Mouse (Mus musculus) MEL (cell line): ENCODE results near the gene Hoxb7.

ENCODE experiments used
- CTCF ChIP-seq, 3 experiments: IDR thresholded peaks in 2 of 3; conservative IDR thresholded peaks in 1 of 3; 2 replicates each; pipeline ENCODE4 v1.5.1; 2011 to 2012; ENCODE audit warnings: low read length in 3 of 3, low read depth in 2 of 3, mild to moderate bottlenecking in 2 of 3, improper control_type of control experiment in 1 of 3, inconsistent platforms in 1 of 3, mixed read lengths in 1 of 3, moderate library complexity in 1 of 3; ENCODE audit not compliant: control insufficient read depth in 1 of 3, insufficient read depth in 1 of 3, poor library complexity in 1 of 3, severe bottlenecking in 1 of 3
- E2F4 ChIP-seq: IDR thresholded peaks from 2 replicates; pipeline ENCODE4 v1.6.1; 2011; ENCODE audit warnings: low read depth, low read length, improper control_type of control experiment, borderline replicate concordance
- GATA1 ChIP-seq: IDR thresholded peaks from 2 replicates; pipeline ENCODE4 v1.6.1; 2011; ENCODE audit warnings: low read depth, low read length, improper control_type of control experiment
- JUND ChIP-seq: IDR thresholded peaks from 2 replicates; pipeline ENCODE4 v1.6.1; 2011; ENCODE audit warnings: low read depth, mild to moderate bottlenecking, improper control_type of control experiment, low read length
- MAX ChIP-seq: IDR thresholded peaks from 2 replicates; pipeline ENCODE4 v1.6.1; 2011; ENCODE audit warnings: low read length, improper control_type of control experiment
- MAZ ChIP-seq: IDR thresholded peaks from 2 replicates; pipeline ENCODE4 v1.6.1; 2012; ENCODE audit warnings: low read depth, mild to moderate bottlenecking, inconsistent platforms, low read length, improper control_type of control experiment
- MEF2A ChIP-seq: IDR thresholded peaks from 2 replicates; pipeline ENCODE4 v1.6.1; 2014; ENCODE audit warnings: low read depth, mild to moderate bottlenecking, inconsistent platforms, low read length, improper control_type of control experiment; ENCODE audit not compliant: poor library complexity, insufficient replicate concordance, severe bottlenecking; ENCODE audit errors: extremely low read depth
- MYC ChIP-seq: IDR thresholded peaks from 2 replicates; pipeline ENCODE4 v1.6.1; 2011; ENCODE audit warnings: low read depth, mild to moderate bottlenecking, low read length, improper control_type of control experiment, moderate library complexity
- POLR2A ChIP-seq, 2 experiments: IDR thresholded peaks; 2 replicates each; pipeline ENCODE4 v1.6.1; 2011 to 2012; ENCODE audit warnings: low read length in 2 of 2, mild to moderate bottlenecking in 2 of 2, control low read depth in 1 of 2, improper control_type of control experiment in 1 of 2, low read depth in 1 of 2, moderate library complexity in 1 of 2; ENCODE audit not compliant: control insufficient read depth in 1 of 2, insufficient read depth in 1 of 2, poor library complexity in 1 of 2
- POLR2AphosphoS2 ChIP-seq: IDR thresholded peaks from 2 replicates; pipeline ENCODE4 v1.6.1; 2011; ENCODE audit warnings: low read length, improper control_type of control experiment
- SIN3A ChIP-seq: IDR thresholded peaks from 2 replicates; pipeline ENCODE4 v1.6.1; 2012; ENCODE audit warnings: low read length, improper control_type of control experiment, inconsistent platforms
- ZC3H11A ChIP-seq: IDR thresholded peaks from 2 replicates; pipeline ENCODE4 v1.6.1; 2012; ENCODE audit warnings: low read depth, mild to moderate bottlenecking, inconsistent platforms, low read length, improper control_type of control experiment
- ZNF384 ChIP-seq: IDR thresholded peaks from 2 replicates; pipeline ENCODE4 v1.6.1; 2012; ENCODE audit warnings: low read depth, mild to moderate bottlenecking, inconsistent platforms, low read length, improper control_type of control experiment

- no peak for TF ChIP-seq MYC
- no peak for TF ChIP-seq SIN3A
- no peak for TF ChIP-seq POLR2AphosphoS2
- TF ChIP-seq CTCF (IDR thresholded peaks at IDR 0.05 in 2 of 3, conservative IDR thresholded peaks at IDR 0.05 in 1 of 3; ENCODE audit: control insufficient read depth in 1 of 3, insufficient read depth in 1 of 3, low read depth in 2 of 3, low read length in 3 of 3, poor library complexity in 1 of 3, severe bottlenecking in 1 of 3), result no peak
- no peak for TF ChIP-seq MAZ
- no peak for TF ChIP-seq ZC3H11A
- TF ChIP-seq MEF2A, result no peak
- TF ChIP-seq MAX, result no peak
- no peak for TF ChIP-seq GATA1
- TF ChIP-seq POLR2A (IDR thresholded peaks at IDR 0.05; ENCODE audit: control insufficient read depth in 1 of 2, insufficient read depth in 1 of 2, low read depth in 1 of 2, low read length in 2 of 2, poor library complexity in 1 of 2), result no peak
- TF ChIP-seq ZNF384, result no peak
- no peak for TF ChIP-seq E2F4
- TF ChIP-seq JUND, result no peak
These were observed 18.2 kb upstream of the Hoxb7 start for GRCm38 (mm10) chr11:96268031-96268745.
